Mouse (Mus musculus) lung, postnatal 0 days (tissue): ENCODE measurements around the gene Cox7a1.

ENCODE experiments used
- CTCF ChIP-seq: IDR thresholded peaks from 2 replicates; pipeline ENCODE4 v1.5.1; 2016; ENCODE audit warnings: antibody characterized with exemption, mild to moderate bottlenecking
- EP300 ChIP-seq: IDR thresholded peaks from 2 replicates; pipeline ENCODE4 v1.6.1; 2016; ENCODE audit warnings: antibody characterized with exemption, mild to moderate bottlenecking, control low read depth

- TF ChIP-seq CTCF (no peak), EP300 (no peak)
Observed at GRCm38 (mm10) chr7:30235625-30236024, 51.7 kb downstream of the Cox7a1 start, which contains the start of gene Ovol3.
